Mouse (Mus musculus) fat pad, adult 2 months (tissue): ENCODE measurements around the gene Slc24a3.

ENCODE experiments used
- DNase-seq: peaks from one replicate; pipeline ENCODE4 v3.0.0-alpha.2; 2011; ENCODE audit warnings: low read depth, low spot score; ENCODE audit errors: extremely low read depth

Slc24a3 gene

GRCm38 (mm10) chr2:145530941-145531353, 363.4 kb downstream of the Slc24a3 start:
- DNase-seq = no peak

- no peak for DNase-seq
These were observed 365.5 kb downstream of the Slc24a3 start for GRCm38 (mm10) chr2:145533086-145533485.

GRCm38 (mm10) chr2:145535307-145535706, 367.8 kb downstream of the Slc24a3 start:
- DNase-seq = no peak

- DNase-seq = no peak
These were observed 368.2 kb downstream of the Slc24a3 start for GRCm38 (mm10) chr2:145535774-145536173.

- no peak for DNase-seq
These were observed 369.4 kb downstream of the Slc24a3 start for GRCm38 (mm10) chr2:145536986-145537385.

GRCm38 (mm10) chr2:145541695-145542094, 374.1 kb downstream of the Slc24a3 start:
- no peak for DNase-seq

GRCm38 (mm10) chr2:145546071-145546470, 378.5 kb downstream of the Slc24a3 start:
- DNase-seq = no peak

- DNase-seq = peak; percentile 13
These were observed 387.2 kb downstream of the Slc24a3 start for GRCm38 (mm10) chr2:145554722-145555252.

GRCm38 (mm10) chr2:145555713-145556112, 388.2 kb downstream of the Slc24a3 start:
- no peak for DNase-seq

- DNase-seq = no peak
These were observed 389.9 kb downstream of the Slc24a3 start for GRCm38 (mm10) chr2:145557361-145557931.

GRCm38 (mm10) chr2:145562493-145562892, 394.9 kb downstream of the Slc24a3 start:
- no peak for DNase-seq

GRCm38 (mm10) chr2:145564596-145564995, 397.0 kb downstream of the Slc24a3 start:
- no peak for DNase-seq

- DNase-seq = no peak
These were observed 399.4 kb downstream of the Slc24a3 start for GRCm38 (mm10) chr2:145566904-145567303.

GRCm38 (mm10) chr2:145571943-145572342, 404.4 kb downstream of the Slc24a3 start:
- DNase-seq = no peak

- no peak for DNase-seq
These were observed 406.6 kb downstream of the Slc24a3 start for GRCm38 (mm10) chr2:145574148-145574547.

GRCm38 (mm10) chr2:145583103-145583502, 415.5 kb downstream of the Slc24a3 start:
- no peak for DNase-seq

- DNase-seq = no peak
These were observed 417.9 kb downstream of the Slc24a3 start for GRCm38 (mm10) chr2:145585437-145585836.

- no peak for DNase-seq
These were observed 420.6 kb downstream of the Slc24a3 start for GRCm38 (mm10) chr2:145588009-145588737.

- no peak for DNase-seq
These were observed 424.3 kb downstream of the Slc24a3 start for GRCm38 (mm10) chr2:145591881-145592280.

- peak; percentile 50 for DNase-seq
These were observed 426.2 kb downstream of the Slc24a3 start for GRCm38 (mm10) chr2:145593649-145594347.

GRCm38 (mm10) chr2:145597866-145598265, 430.3 kb downstream of the Slc24a3 start:
- no peak for DNase-seq

GRCm38 (mm10) chr2:145607844-145608243, 440.3 kb downstream of the Slc24a3 start:
- DNase-seq = no peak
